Mouse (Mus musculus): Measurements from ENCODE around the gene Gif.
A peak's percentile ranks its signal among the peaks of the same experiment; 100 is the strongest.

The Gif gene

GRCm38 (mm10) chr19:11747298-11747697 is at the start of gene Gif:
TSS of gene Gif (plus strand) at chr19:11747554.
- no peak for DNase-seq (ENCODE audit: low read depth, low spot score)

- no peak for DNase-seq (ENCODE audit: low read depth, low spot score)
These were observed 49.0 kb upstream of the Gif start for GRCm38 (mm10) chr19:11698342-11698741.

- no peak for DNase-seq (ENCODE audit: low read depth, low spot score)
These were observed 34.9 kb upstream of the Gif start for GRCm38 (mm10) chr19:11712451-11712850.

- DNase-seq (ENCODE audit: low read depth, low spot score) = no peak
These were observed 27.3 kb upstream of the Gif start for GRCm38 (mm10) chr19:11720071-11720470.

- no peak for DNase-seq (ENCODE audit: low read depth, low spot score)
These were observed 23.5 kb upstream of the Gif start for GRCm38 (mm10) chr19:11723870-11724269.

- no peak for DNase-seq (ENCODE audit: low read depth, low spot score)
These were observed 23.1 kb upstream of the Gif start for GRCm38 (mm10) chr19:11724275-11724674.

GRCm38 (mm10) chr19:11725915-11726314 is 21.4 kb upstream of the Gif start:
- no peak for DNase-seq (ENCODE audit: low read depth, low spot score)

- no peak for DNase-seq (ENCODE audit: low read depth, low spot score)
These were observed 20.1 kb upstream of the Gif start for GRCm38 (mm10) chr19:11727304-11727703.

GRCm38 (mm10) chr19:11730278-11730677 is 17.1 kb upstream of the Gif start:
- DNase-seq (ENCODE audit: low read depth, low spot score) = no peak

- no peak for DNase-seq (ENCODE audit: low read depth, low spot score)
These were observed 10.9 kb upstream of the Gif start for GRCm38 (mm10) chr19:11736455-11736854.

GRCm38 (mm10) chr19:11745680-11746079 is 1.7 kb upstream of the Gif start:
- DNase-seq (ENCODE audit: low read depth, low spot score) = no peak

GRCm38 (mm10) chr19:11765059-11765458 is 17.7 kb downstream of the Gif start:
- no peak for DNase-seq (ENCODE audit: low read depth, low spot score)

GRCm38 (mm10) chr19:11766413-11766812 is 19.1 kb downstream of the Gif start:
- no peak for DNase-seq (ENCODE audit: low read depth, low spot score)

GRCm38 (mm10) chr19:11768163-11768562 is 20.8 kb downstream of the Gif start:
- DNase-seq (ENCODE audit: low read depth, low spot score) = peak; percentile 30

GRCm38 (mm10) chr19:11769257-11769920 is 22.0 kb downstream of the Gif start:
- DNase-seq (ENCODE audit: low read depth, low spot score) = no peak

- DNase-seq (ENCODE audit: low read depth, low spot score) = peak; percentile 89
These were observed 23.0 kb downstream of the Gif start, which contains the start of gene Mrpl16 for GRCm38 (mm10) chr19:11770205-11770892. TSS of gene Mrpl16 (plus strand) at chr19:11770391.

GRCm38 (mm10) chr19:11777191-11777865 is 30.0 kb downstream of the Gif start:
- peak; percentile 32 for DNase-seq (ENCODE audit: low read depth, low spot score)

- no peak for DNase-seq (ENCODE audit: low read depth, low spot score)
These were observed 38.2 kb downstream of the Gif start for GRCm38 (mm10) chr19:11785409-11786154.

- no peak for DNase-seq (ENCODE audit: low read depth, low spot score)
These were observed 40.5 kb downstream of the Gif start for GRCm38 (mm10) chr19:11787826-11788225.

GRCm38 (mm10) chr19:11788876-11789275 is 41.5 kb downstream of the Gif start:
- no peak for DNase-seq (ENCODE audit: low read depth, low spot score)

GRCm38 (mm10) chr19:11791825-11792224 is 44.5 kb downstream of the Gif start:
- DNase-seq (ENCODE audit: low read depth, low spot score) = no peak
